Mouse (Mus musculus): ENCODE measurements around the gene Ndnf.

Gene Ndnf

GRCm38 (mm10) chr6:65758214-65758613 lies 86.8 kb downstream of the Ndnf start:
- DNase-seq (ENCODE audit: extremely low spot score): no peak

- DNase-seq (ENCODE audit: extremely low spot score): no peak
These were observed 87.8 kb downstream of the Ndnf start for GRCm38 (mm10) chr6:65759174-65759573.

GRCm38 (mm10) chr6:65760073-65760472 lies 88.7 kb downstream of the Ndnf start:
- no peak for DNase-seq (ENCODE audit: extremely low spot score)
